Mouse (Mus musculus) erythroblast, embryonic 14.5 days (primary cell): Measurements from ENCODE around the gene Olfr1532-ps1. TPM values are rescaled to one million over a fixed set of nuclear protein-coding genes. Genes with fewer than 3 reads are reported as not detected.
"Not testable (repeated sequence)": the region's sequence is repeated elsewhere in the genome, so short reads cannot be mapped to it uniquely, and the experiment has no call there.

ENCODE experiments used
- H3K27me3 ChIP-seq: 2 replicates; pipeline ENCODE4 v1.6.1; 2012; ENCODE audit warnings: inconsistent platforms; ENCODE audit not compliant: control insufficient read depth
- H3K36me3 ChIP-seq: 2 replicates; pipeline ENCODE4 v1.6.1; 2012; ENCODE audit warnings: mild to moderate bottlenecking, inconsistent platforms; ENCODE audit not compliant: control insufficient read depth
- H3K4me1 ChIP-seq: 2 replicates; pipeline ENCODE4 v1.6.1; 2012; ENCODE audit warnings: inconsistent platforms; ENCODE audit not compliant: control insufficient read depth
- H3K4me3 ChIP-seq: replicated peaks from 2 replicates; pipeline ENCODE3; 2012; ENCODE audit warnings: moderate library complexity, mild to moderate bottlenecking, inconsistent platforms
- H3K9me3 ChIP-seq: 2 replicates; pipeline ENCODE4 v1.6.1; 2012; ENCODE audit warnings: low read length, inconsistent platforms, mixed read lengths; ENCODE audit not compliant: control insufficient read depth
- GATA1 ChIP-seq: IDR thresholded peaks from 2 replicates; pipeline ENCODE4 v1.6.1; 2012; ENCODE audit warnings: low read length, inconsistent platforms, mixed read lengths
- TAL1 ChIP-seq: IDR thresholded peaks from 3 replicates; pipeline ENCODE4 v1.6.1; 2012; ENCODE audit warnings: low read length, inconsistent platforms, mixed read lengths
- polyA plus RNA-seq: library from polyadenylated mRNA; stranded (reverse); fragments of >175 nt; gene quantifications from 2 replicates; pipeline ENCODE4 v1.2.3, GENCODE M21; 2012

Olfr1532-ps1 gene
- polyA plus RNA-seq, result 0.02 TPM in 1 of 2 replicates, not detected in the other

DNA sequence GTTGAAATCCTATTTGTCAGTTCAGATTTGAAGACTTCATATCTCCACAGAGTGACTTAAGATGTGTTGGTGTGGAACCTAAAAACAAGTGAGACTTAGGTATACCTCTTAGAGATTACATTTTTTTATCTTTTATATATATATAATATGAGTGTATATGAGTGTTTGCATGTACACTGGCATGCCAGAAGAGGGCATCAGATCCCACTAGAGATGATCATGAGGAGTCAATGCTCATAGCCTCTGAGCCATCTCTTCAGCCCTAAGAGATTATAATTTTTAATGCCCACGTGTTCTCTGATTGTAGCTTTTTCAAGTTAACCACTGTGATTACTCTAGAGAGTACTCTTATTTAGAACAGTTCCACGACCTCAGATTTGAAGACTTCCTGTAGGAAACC, at the start of gene Olfr1532-ps1:
TSS of gene Olfr1532-ps1 (plus strand) at position 326 of the 400 bp plus-strand sequence.
- Histone ChIP-seq H3K4me3 (no peak within 1 kb of the TSS), H3K4me1 (no peaks in the 10 kb centered on the region), H3K36me3 (no peaks in the 10 kb centered on the region), H3K27me3 (no peaks in the 10 kb centered on the region), H3K9me3 (no peaks in the 10 kb centered on the region)
- TF ChIP-seq GATA1, result no peak
- no peak for TF ChIP-seq TAL1

DNA sequence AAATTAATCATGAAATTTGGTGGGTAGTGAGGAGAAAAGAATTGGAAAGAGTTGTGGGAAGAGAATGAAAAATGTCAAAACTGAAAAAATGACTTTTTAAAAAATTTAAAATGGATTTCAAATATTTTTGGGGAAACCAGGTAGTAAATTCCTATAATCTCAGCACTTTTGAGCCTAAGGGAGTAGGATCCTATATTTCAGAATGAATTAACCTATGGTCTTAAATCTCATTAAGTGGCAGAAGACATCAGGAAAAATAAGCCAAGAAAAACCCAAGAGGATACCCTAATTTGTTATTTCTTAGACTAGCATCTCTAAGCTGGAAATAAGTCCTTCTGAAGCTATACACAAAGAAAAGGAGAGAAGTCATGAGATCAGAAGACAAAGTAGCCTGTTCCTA, 44.9 kb upstream of the Olfr1532-ps1 start, which contains the start of gene Olfr704:
TSS of gene Olfr704 (plus strand) at position 301 of the 400 bp plus-strand sequence.
- H3K9me3 ChIP-seq, result no peaks in the 10 kb centered on the region
- TF ChIP-seq TAL1 (no peak), GATA1 (no peak)
- no peak within 1 kb of the TSS for H3K4me3 ChIP-seq
- no peaks in the 10 kb centered on the region for H3K27me3 ChIP-seq
- H3K4me1 ChIP-seq, result no peaks in the 10 kb centered on the region
- H3K36me3 ChIP-seq, result no peaks in the 10 kb centered on the region

DNA sequence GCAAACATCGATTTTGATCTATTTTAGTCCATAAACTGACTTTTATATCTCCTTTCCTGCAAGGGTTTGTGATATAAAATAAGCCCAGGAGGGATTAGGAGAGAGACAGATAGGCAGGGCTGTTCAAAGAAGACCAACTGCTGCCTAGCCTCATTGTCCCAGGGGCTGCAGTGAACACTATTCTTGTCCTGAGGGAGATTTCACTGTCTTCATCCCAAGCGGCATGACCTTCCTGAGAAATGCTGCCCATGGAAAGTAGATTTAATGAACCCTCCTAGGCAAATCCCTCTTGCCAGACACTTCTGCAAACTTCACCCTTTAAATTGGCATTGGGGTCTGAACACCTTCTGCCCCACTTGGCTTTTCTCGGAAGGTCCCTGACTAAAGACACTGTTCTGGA, 31.0 kb upstream of the Olfr1532-ps1 start, which contains the start of gene Olfr705:
TSS of gene Olfr705 (minus strand) at position 101 of the 400 bp plus-strand sequence.
- Histone ChIP-seq H3K4me3 (no peak within 1 kb of the TSS), H3K9me3 (no peaks in the 10 kb centered on the region), H3K4me1 (no peaks in the 10 kb centered on the region), H3K36me3 (no peaks in the 10 kb centered on the region), H3K27me3 (no peaks in the 10 kb centered on the region)
- TF ChIP-seq TAL1 (no peak), GATA1 (no peak)

DNA sequence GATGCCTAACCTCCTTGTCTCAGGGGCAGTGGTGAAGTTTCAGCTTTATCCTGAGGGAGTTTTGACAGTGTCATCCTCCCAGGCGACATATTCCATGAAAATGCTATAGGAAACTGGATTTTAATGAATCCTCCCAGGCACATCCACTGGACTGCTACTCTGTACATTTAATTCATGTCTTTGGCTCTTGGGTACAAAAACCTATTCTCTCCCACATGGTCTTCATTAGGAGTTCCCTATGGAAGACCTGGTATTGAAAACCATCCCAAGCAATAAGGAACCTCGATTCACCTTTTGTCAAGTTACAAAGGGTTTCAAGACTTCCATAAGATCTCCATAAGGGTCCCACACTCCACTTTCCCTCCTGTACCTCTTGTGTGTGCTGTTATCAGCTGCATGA, 19.7 kb upstream of the Olfr1532-ps1 start, which contains the start of gene Olfr706:
TSS of gene Olfr706 (minus strand) at position 101 of the 400 bp plus-strand sequence.
- H3K4me3 ChIP-seq, result no peak within 1 kb of the TSS
- H3K9me3 ChIP-seq, result no peaks in the 10 kb centered on the region; the same call in 1 of the 2 replicates
- no peaks in the 10 kb centered on the region for H3K4me1 ChIP-seq
- TF ChIP-seq TAL1 (no peak), GATA1 (no peak)
- no peaks in the 10 kb centered on the region for H3K27me3 ChIP-seq
- no peaks in the 10 kb centered on the region for H3K36me3 ChIP-seq

DNA sequence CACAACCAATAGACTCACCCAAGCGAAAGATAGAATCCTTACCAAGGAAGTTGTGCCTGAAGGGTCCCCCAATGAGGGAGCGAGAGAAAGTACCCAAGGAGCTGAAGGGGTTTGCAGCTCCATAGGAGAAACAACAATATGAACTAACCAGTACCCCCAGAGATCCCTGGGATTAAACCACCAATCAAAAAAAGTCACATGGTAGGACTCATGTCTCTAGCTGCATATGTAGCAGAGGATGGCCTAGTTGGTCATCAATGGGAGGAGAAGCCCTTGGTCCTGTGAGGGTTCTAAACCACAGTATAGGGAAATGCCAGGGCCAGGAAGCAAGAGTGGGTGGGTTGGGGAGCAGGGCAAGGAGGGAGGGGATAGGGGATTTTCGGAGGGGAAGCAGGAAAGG, 6.7 kb upstream of the Olfr1532-ps1 start, which contains the start of gene Olfr707:
TSS of gene Olfr707 (minus strand) at position 101 of the 400 bp plus-strand sequence.
- not testable (repeated sequence) for H3K36me3 ChIP-seq, H3K4me3 ChIP-seq, H3K27me3 ChIP-seq, H3K9me3 ChIP-seq, H3K4me1 ChIP-seq

DNA sequence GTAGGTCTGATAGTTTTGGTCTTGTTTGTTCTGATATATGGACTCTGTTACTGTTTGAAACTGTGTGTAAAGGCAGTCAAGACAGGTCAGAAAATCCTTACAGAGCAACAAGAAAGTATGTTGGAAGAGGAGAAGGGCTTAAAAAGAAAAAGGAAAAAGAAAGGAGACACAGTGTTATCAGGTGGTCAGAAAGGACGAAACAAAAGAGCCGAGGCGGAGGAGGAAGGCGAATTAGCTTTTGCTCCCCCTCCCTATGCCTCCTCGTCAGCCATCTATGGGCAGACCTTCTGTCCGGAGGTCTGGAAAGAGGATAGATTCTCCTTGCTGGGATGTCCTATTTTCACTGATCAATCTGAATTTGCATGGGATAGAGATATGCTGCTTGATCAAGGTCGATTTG, 13.2 kb downstream of the Olfr1532-ps1 start:
- H3K36me3 ChIP-seq, H3K27me3 ChIP-seq, H3K4me3 ChIP-seq, H3K4me1 ChIP-seq, H3K9me3 ChIP-seq: not testable (repeated sequence)

DNA sequence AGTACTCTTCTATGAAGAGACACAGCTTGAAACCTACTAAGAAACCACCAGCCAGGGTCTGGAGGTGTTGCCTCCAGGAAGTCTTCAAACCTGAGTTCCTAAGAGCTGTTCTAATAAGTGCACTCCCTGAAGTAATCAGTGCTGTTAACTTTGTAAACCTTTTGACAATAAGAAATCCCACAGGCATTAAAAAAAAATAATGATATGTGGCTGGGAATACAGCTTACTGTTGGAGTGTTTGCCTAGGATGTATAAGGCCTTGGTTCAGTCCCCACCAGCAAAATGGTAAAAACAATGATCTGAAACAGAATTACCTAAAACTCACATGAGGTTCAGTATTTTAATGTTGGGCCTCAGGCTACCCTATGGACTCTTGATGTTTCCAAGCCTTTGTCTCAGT, 24.3 kb downstream of the Olfr1532-ps1 start, which contains the start of gene Olfr709-ps1:
TSS of gene Olfr709-ps1 (minus strand) at position 101 of the 400 bp plus-strand sequence.
- H3K9me3 ChIP-seq, result no peaks in the 10 kb centered on the region
- H3K4me3 ChIP-seq, result no peak within 1 kb of the TSS
- no peaks in the 10 kb centered on the region for H3K4me1 ChIP-seq
- no peaks in the 10 kb centered on the region for H3K36me3 ChIP-seq
- TF ChIP-seq TAL1, result no peak
- no peak for TF ChIP-seq GATA1
- no peaks in the 10 kb centered on the region for H3K27me3 ChIP-seq

DNA sequence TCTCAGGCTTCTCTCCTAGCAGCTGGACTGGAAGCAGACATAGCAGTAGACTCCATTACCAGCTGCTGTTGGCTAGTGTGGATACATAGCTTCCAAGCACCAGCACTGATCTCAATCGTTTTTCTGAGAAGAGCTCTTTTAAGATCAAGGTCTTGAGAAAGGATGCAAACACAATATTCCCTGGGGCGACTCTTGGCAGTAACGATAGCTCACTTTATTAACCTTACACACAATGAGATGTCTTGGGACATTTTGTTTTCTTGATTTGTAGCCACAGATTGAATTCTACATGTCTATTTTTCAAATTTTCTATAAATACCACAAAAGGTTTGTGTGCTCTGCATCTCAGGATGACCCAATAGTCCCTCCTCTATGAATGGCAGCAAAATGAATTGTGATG, 40.4 kb downstream of the Olfr1532-ps1 start, which contains the start of gene Olfr710:
TSS of gene Olfr710 (minus strand) at position 101 of the 400 bp plus-strand sequence.
- no peak within 1 kb of the TSS for H3K4me3 ChIP-seq
- H3K36me3 ChIP-seq, result no peaks in the 10 kb centered on the region
- H3K9me3 ChIP-seq, result no peaks in the 10 kb centered on the region
- TF ChIP-seq GATA1, result no peak
- no peak for TF ChIP-seq TAL1
- no peaks in the 10 kb centered on the region for H3K27me3 ChIP-seq
- H3K4me1 ChIP-seq, result no peaks in the 10 kb centered on the region

DNA sequence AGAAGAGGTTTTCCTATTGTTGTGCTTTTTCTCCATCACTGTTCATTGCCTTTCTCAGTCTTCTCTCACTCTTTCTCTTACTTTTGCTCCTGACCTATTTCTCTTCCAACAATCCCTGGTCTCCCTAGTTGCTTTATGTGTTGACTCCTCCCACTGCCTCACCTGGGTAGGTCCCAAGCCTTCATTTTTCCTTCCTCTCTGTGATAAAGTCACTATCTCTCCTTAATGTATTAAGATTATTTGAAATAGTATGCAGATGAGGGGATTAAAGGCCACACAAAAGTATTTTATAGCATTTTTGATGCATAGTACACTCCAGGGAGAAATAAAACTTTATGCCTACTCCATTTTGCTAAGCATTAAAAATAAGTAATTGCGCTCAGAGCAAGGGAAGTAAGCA, 56.0 kb downstream of the Olfr1532-ps1 start, which contains the start of gene Olfr6:
TSS of gene Olfr6 (minus strand) at position 101 of the 400 bp plus-strand sequence.
- Histone ChIP-seq H3K9me3 (no peaks in the 10 kb centered on the region), H3K4me1 (no peaks in the 10 kb centered on the region), H3K27me3 (no peaks in the 10 kb centered on the region), H3K4me3 (no peak within 1 kb of the TSS), H3K36me3 (no peaks in the 10 kb centered on the region)
- TF ChIP-seq TAL1 (no peak), GATA1 (no peak)

Other genes with a start within 250 kb of the Olfr1532-ps1 start
- gene Olfr693, start 227.4 kb upstream of the Olfr1532-ps1 start, polyA plus RNA-seq, result not detected in 2 replicates
- not detected in 2 replicates for gene Olfr694, start 216.2 kb upstream of the Olfr1532-ps1 start, polyA plus RNA-seq
- gene Olfr695, start 191.6 kb upstream of the Olfr1532-ps1 start, polyA plus RNA-seq, result not detected in 2 replicates
- gene Olfr697, start 165.6 kb upstream of the Olfr1532-ps1 start, polyA plus RNA-seq, result not detected in 2 replicates
- gene Olfr698, start 152.6 kb upstream of the Olfr1532-ps1 start, polyA plus RNA-seq, result not detected in 2 replicates
- gene Olfr699, start 114.8 kb upstream of the Olfr1532-ps1 start, polyA plus RNA-seq, result not detected in 2 replicates
- gene Olfr700, start 99.2 kb upstream of the Olfr1532-ps1 start, polyA plus RNA-seq, result not detected in 2 replicates
- 0.01 TPM in 1 of 2 replicates, not detected in the other for gene Olfr701, start 93.9 kb upstream of the Olfr1532-ps1 start, polyA plus RNA-seq
- gene Olfr702, start 74.1 kb upstream of the Olfr1532-ps1 start, polyA plus RNA-seq, result not detected in 2 replicates
- gene Olfr703, start 64.6 kb upstream of the Olfr1532-ps1 start, polyA plus RNA-seq, result not detected in 2 replicates
- gene Olfr704, start 44.8 kb upstream of the Olfr1532-ps1 start, polyA plus RNA-seq, result not detected in 2 replicates
- gene Olfr705, start 31.1 kb upstream of the Olfr1532-ps1 start, polyA plus RNA-seq, result 0.01 TPM in 1 of 2 replicates, not detected in the other
- not detected in 2 replicates for gene Olfr706, start 19.8 kb upstream of the Olfr1532-ps1 start, polyA plus RNA-seq
- gene Olfr707, start 6.8 kb upstream of the Olfr1532-ps1 start, polyA plus RNA-seq, result not detected in 2 replicates
- gene Olfr709-ps1, start 24.2 kb downstream of the Olfr1532-ps1 start, polyA plus RNA-seq, result not detected in 2 replicates
- not detected in 2 replicates for gene Olfr710, start 40.3 kb downstream of the Olfr1532-ps1 start, polyA plus RNA-seq
- 0.01 TPM in 1 of 2 replicates, not detected in the other for gene Olfr6, start 55.9 kb downstream of the Olfr1532-ps1 start, polyA plus RNA-seq
- 0.02 TPM in 1 of 2 replicates, not detected in the other for gene Olfr711, start 67.5 kb downstream of the Olfr1532-ps1 start, polyA plus RNA-seq
- gene Olfr2, start 98.1 kb downstream of the Olfr1532-ps1 start, polyA plus RNA-seq, result not detected in 2 replicates
- gene Olfr713, start 123.2 kb downstream of the Olfr1532-ps1 start, polyA plus RNA-seq, result not detected in 2 replicates
- gene Olfr714, start 163.0 kb downstream of the Olfr1532-ps1 start, polyA plus RNA-seq, result not detected in 2 replicates
- gene Olfr17, start 185.2 kb downstream of the Olfr1532-ps1 start, polyA plus RNA-seq, result not detected in 2 replicates
- gene Olfr715b, start 202.4 kb downstream of the Olfr1532-ps1 start, polyA plus RNA-seq, result not detected in 2 replicates
- gene Olfr715, start 223.1 kb downstream of the Olfr1532-ps1 start, polyA plus RNA-seq, result not detected in 2 replicates
- gene Olfr716, start 230.3 kb downstream of the Olfr1532-ps1 start, polyA plus RNA-seq, result not detected in 2 replicates